Mouse (Mus musculus) colon, adult 2 months (tissue): ENCODE results near the gene Wdr47. TPM values are rescaled to one million over a fixed set of nuclear protein-coding genes. Genes with fewer than 3 reads are reported as not detected.

ENCODE experiments used
- polyA plus RNA-seq: library from polyadenylated mRNA; depleted of rRNA; stranded (reverse); fragments of >200 nt; gene quantifications from 2 replicates; pipeline ENCODE4 v1.2.3, GENCODE M21; 2012; rRNA removed

The Wdr47 gene
- polyA plus RNA-seq = 2.5 and 2.7 TPM in 2 replicates

DNA sequence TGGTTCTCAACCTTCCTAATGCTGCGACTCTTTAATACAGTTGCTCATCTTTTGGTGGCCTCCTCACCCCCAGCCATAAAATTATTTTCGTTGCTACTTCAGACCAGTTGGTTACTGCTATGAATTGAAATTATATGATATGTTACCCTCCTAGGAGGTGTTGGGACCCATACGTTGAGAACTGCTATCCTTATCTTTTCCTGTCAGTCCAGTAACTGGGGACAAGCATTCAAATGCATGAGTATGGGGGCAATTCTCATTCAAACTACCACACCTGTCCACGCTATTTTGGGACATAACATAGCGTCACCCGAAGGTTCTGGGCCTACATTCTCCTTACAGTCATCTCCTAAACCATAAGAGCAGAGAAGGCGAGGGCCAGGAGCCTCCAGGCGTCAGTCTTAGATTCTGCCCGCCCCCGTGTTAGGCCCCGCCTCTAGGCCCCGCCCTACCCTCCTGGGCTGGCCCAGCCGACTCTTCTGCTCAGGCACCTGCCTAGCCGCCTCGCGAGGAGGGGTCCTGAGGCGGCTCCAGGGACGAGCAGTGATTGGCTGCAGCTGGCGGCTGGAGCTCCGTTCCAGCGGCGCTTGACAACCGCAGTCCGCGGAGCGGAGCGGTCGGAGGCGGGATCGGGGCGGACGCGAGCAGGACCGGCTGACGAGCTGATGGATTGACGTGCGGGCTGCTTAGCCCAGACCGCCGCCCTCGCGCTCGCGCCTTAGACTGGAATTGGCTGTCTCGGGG is at the start of gene Wdr47:
Gene Wdr47 (plus strand): TSS at position 494 of the 744 bp plus-strand sequence.

DNA sequence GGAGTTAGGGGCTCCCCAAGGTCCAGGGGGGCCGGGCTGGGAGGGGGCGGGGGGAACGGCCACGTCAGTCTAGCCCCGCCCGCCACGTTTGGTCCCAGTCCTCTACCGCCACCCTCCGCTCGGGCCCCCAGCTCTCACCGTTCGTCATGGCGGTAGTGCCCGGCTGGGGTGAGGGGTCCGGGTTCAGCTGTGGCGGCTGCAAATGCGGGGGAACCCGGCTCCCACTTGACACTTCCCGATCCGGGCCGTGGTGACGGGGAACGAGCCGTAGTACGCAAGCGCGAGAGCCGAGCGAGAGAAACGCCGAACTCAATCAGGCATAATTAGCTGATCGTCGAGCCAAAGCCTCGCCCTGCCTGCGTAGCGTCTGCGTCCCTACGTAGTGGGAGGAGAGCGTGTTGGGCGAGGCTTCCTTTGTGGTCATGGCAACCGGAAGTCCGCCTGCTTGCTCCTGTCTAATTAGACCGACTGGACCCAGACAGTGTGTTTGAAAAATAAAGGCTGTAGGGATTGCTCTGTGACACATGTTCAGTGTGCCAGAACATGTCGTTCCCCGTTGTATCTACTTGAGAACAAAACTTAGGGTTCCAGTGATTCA is 28.8 kb upstream of the Wdr47 start, which contains the start of gene Tmem167b:
Gene Tmem167b (minus strand): TSS at position 334 of the 598 bp plus-strand sequence.

DNA sequence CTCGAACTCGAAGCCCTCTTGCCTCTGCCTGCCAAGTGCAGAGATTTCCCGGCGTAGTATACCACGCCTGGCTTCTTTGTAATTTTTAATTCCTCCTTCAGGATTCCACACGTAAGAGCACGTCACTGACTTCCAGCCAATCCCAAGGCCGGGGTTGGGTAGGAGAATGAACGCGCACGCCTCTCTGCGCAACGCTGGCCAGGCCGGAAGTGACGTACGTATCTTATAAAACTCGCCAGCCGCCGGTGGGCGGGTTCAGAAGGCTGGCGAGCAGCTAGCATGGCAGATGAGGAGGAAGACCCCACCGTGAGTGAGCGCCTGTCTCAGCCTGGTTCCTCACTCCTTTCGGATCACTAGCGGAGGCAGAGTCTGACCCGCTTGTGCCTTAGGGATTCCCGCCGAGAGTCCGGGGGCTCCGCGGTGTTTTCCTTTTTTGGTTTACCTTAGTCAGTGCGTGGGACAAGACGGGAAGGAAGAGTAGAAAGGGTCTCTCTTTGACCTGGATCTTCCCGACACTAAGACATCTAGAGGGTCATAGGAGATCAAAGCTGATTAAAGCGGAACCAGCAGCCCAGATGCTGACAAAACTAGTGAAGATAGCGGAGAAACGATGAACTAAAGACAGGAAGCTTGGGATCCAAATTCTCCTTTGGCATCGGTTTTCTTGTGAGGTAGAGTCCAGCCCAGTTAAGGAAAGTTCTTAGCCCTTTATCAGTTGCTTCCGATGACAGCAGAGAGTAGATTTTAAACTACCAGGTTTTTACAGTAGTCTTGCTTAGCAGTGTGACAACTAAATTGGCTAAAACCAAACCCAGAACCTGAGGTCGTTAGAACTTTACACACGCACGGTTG is 19.4 kb upstream of the Wdr47 start, which contains the start of gene Taf13:
Gene Taf13 (plus strand): TSS at position 256 of the 852 bp plus-strand sequence.

DNA sequence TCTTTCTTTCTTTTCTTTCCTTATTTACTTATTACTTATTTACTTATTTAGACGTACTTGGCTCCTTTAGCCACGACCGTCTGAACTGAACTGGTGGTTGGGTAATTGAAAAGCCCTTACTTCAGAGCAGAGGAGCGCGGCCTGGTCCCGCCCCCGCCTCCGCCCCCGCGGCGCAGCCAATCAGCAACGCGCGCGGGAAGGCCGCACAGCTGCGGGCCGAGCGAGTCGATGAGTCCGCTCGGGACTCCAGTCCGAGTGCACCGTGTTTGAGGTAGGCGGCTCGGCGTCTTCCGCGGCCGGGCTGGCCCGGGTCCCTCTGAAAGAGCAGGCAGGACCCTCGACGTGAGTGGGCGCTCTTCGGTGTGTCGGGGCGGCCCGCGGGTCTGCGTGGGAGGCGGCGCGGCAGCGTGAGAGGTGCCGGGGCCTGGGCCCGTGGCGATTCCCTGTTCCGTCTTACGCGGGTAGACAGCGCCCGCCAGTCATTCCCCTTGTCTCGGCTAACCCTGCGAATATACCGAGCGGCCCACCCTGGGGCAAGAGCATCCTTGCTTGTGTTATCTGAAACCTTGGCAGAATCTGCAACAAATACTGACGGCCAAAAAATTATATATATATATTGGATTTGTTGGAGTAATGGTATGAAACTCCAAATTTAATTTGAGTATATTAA is 62.8 kb downstream of the Wdr47 start, which contains the start of gene Clcc1:
Gene Clcc1 (plus strand): TSS at position 204 of the 670 bp plus-strand sequence.

Other genes with a start within 250 kb of the Wdr47 start
- gene Mybphl, start 226.4 kb upstream of the Wdr47 start, polyA plus RNA-seq = not detected in 2 replicates
- 4.6 and 4.7 TPM in 2 replicates for gene Psrc1, start 207.4 kb upstream of the Wdr47 start, polyA plus RNA-seq
- gene Celsr2, start 175.7 kb upstream of the Wdr47 start, polyA plus RNA-seq = 6.6 and 7.8 TPM in 2 replicates
- gene Sars, start 146.1 kb upstream of the Wdr47 start, polyA plus RNA-seq = 32.2 and 34.6 TPM in 2 replicates
- gene 1700013F07Rik, start 57.1 kb upstream of the Wdr47 start, polyA plus RNA-seq = 0.25 TPM in 1 of 2 replicates, not detected in the other
- 100 and 113 TPM in 2 replicates for gene 5330417C22Rik, start 54.7 kb upstream of the Wdr47 start, polyA plus RNA-seq
- 4.5 and 5.4 TPM in 2 replicates for gene Tmem167b, start 28.8 kb upstream of the Wdr47 start, polyA plus RNA-seq
- gene Taf13, start 19.6 kb upstream of the Wdr47 start, polyA plus RNA-seq = 1.3 and 1.8 TPM in 2 replicates
- gene Clcc1, start 62.6 kb downstream of the Wdr47 start, polyA plus RNA-seq = 22.7 and 27.9 TPM in 2 replicates
- 8.8 and 10.6 TPM in 2 replicates for gene Gpsm2, start 131.0 kb downstream of the Wdr47 start, polyA plus RNA-seq
- 0.03 and 0.05 TPM in 2 replicates for gene Aknad1, start 148.4 kb downstream of the Wdr47 start, polyA plus RNA-seq
- 4.3 and 7.3 TPM in 2 replicates for gene Stxbp3, start 249.2 kb downstream of the Wdr47 start, polyA plus RNA-seq